Mouse (Mus musculus) kidney, postnatal 0 days (tissue): ENCODE results near the gene Mfsd11. TPM values are rescaled to one million over a fixed set of nuclear protein-coding genes. Genes with fewer than 3 reads are reported as not detected.

Source experiments
- ATAC-seq: fragments of 200-750 bp; cut with Nextera tagmentation; replicated peaks from 2 replicates; pipeline ENCODE4 v1.8.0; 2017; ENCODE audit warnings: low read depth, moderate number of reproducible peaks, moderate TSS enrichment, moderate library complexity; ENCODE audit not compliant: low FRiP score
- DNase-seq: peaks from one replicate; pipeline ENCODE4 v3.0.0-alpha.2; 2016; ENCODE audit warnings: low spot score
- H3K27ac ChIP-seq: fragments of 300-500 bp; sonication (generic); 2 replicates; pipeline ENCODE4 v1.5.1; 2014; ENCODE audit warnings: mild to moderate bottlenecking
- H3K27me3 ChIP-seq: fragments of 300-500 bp; sonication (generic); 2 replicates; pipeline ENCODE4 v1.6.1; 2014; ENCODE audit warnings: low read length, mixed read lengths; ENCODE audit not compliant: insufficient read depth
- H3K36me3 ChIP-seq: fragments of 300-500 bp; sonication (generic); 2 replicates; pipeline ENCODE4 v1.6.1; 2014; ENCODE audit warnings: low read length, mixed read lengths; ENCODE audit not compliant: insufficient read depth
- H3K4me1 ChIP-seq: fragments of 300-500 bp; sonication (generic); replicated peaks from 2 replicates; pipeline ENCODE4 v1.6.1; 2014; ENCODE audit warnings: antibody characterized with exemption, low read length, mixed read lengths; ENCODE audit not compliant: insufficient read depth
- H3K4me2 ChIP-seq: fragments of 300-500 bp; sonication (generic); 2 replicates; pipeline ENCODE4 v1.6.1; 2014; ENCODE audit warnings: mild to moderate bottlenecking, low read length, moderate library complexity, mixed read lengths
- H3K4me3 ChIP-seq: fragments of 300-500 bp; sonication (generic); replicated peaks from 2 replicates; pipeline ENCODE4 v1.5.1; 2014; ENCODE audit warnings: low read depth, low read length
- H3K9ac ChIP-seq: fragments of 300-500 bp; sonication (generic); 2 replicates; pipeline ENCODE4 v1.6.1; 2014; ENCODE audit warnings: low read depth, low read length
- H3K9me3 ChIP-seq: fragments of 300-500 bp; sonication (generic); replicated peaks from 2 replicates; pipeline ENCODE4 v1.6.1; 2016; ENCODE audit warnings: low read length, inconsistent platforms, mixed read lengths
- CTCF ChIP-seq: IDR thresholded peaks from 2 replicates; pipeline ENCODE4 v1.5.1; 2016; ENCODE audit warnings: antibody characterized with exemption, low read depth, mild to moderate bottlenecking, moderate library complexity
- WGBS: fragments of 180-500 bp; shearing (Covaris S2); extraction: QIAGEN DNeasy Blood & Tissue Kit; methylation state at CpG from one replicate; pipeline ENCODE4 v1.1.7; 2014; 5-methylcytosine and 5-hydroxymethylcytosine counted together
- polyA plus RNA-seq: library from polyadenylated mRNA; unstranded; fragments of >200 nt; fragmentation: Nextera tagmentation; extraction: Ambion mirVana; gene quantifications from 2 replicates; pipeline ENCODE4 v1.2.1, GENCODE M21; 2015

The Mfsd11 gene
- polyA plus RNA-seq, 1 experiment from 2014 or later, result 48.4 TPM

GRCm38 (mm10) chr11:116905741-116906456, 53.7 kb downstream of the Mfsd11 start:
- H3K36me3 ChIP-seq, result no peaks in the 10 kb centered on the region

DNA sequence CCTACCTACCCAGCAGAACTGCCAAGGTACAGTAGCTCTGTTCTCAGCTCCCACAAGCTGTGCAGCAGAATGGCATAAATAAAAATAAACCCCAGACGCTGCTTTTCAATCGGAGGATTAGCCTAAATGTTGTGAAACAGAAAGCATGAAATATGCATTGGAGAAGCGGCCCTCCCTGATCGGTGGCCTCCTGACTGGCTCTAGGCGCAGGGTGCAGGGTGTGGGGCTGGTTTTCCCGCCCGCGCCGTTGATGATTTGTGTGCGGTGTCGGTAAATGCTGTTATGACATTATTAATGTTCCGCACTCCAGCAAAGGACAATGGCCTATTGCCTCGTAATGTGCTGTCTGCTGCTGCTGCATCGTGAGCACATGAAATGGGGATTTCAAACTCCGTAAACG, 61.3 kb downstream of the Mfsd11 start:
- Histone ChIP-seq H3K4me1 (0 out of 2 replicates have a peak, but pooled peaks cover 2% of the 10 kb centered on the region), H3K27me3 (peaks cover 24% of the 10 kb centered on the region; the same call in 1 of the 2 replicates), H3K4me2 (no peak overlapping the region), H3K9me3 (no peaks in the 10 kb centered on the region), H3K9ac (no peak overlapping the region), H3K27ac (no peak overlapping the region), H3K36me3 (no peaks in the 10 kb centered on the region), H3K4me3 (no peak overlapping the region)
- no peak for DNase-seq
- no peak for TF ChIP-seq CTCF
- 51% methylated on average over 16 of the region's 16 CpGs for WGBS
- no peak for ATAC-seq

More at GRCm38 (mm10) chr11:116905741-116906456, 53.7 kb downstream of the Mfsd11 start:
- Histone ChIP-seq H3K9me3 (no peaks in the 10 kb centered on the region), H3K4me3 (peak overlapping the region; percentile 4; the same call in 1 of the 2 replicates), H3K27me3 (peaks cover 5% of the 10 kb centered on the region; the same call in 1 of the 2 replicates), H3K27ac (no peak overlapping the region), H3K4me1 (peaks cover 5% of the 10 kb centered on the region), H3K4me2 (peak overlapping the region; percentile 48), H3K9ac (no peak overlapping the region)
- ATAC-seq, result no peak
- TF ChIP-seq CTCF, result no peak
- 2% methylated on average over 23 of the region's 23 CpGs for WGBS
- no peak for DNase-seq

GRCm38 (mm10) chr11:116914267-116914885, 62.1 kb downstream of the Mfsd11 start:
- ATAC-seq, result no peak
- 74% methylated on average over 5 of the region's 5 CpGs for WGBS
- DNase-seq, result no peak
- Histone ChIP-seq H3K4me3 (no peak overlapping the region), H3K27me3 (peaks cover 30% of the 10 kb centered on the region), H3K4me2 (no peak overlapping the region), H3K9me3 (no peaks in the 10 kb centered on the region), H3K36me3 (no peaks in the 10 kb centered on the region), H3K9ac (no peak overlapping the region), H3K4me1 (peaks cover 9% of the 10 kb centered on the region), H3K27ac (no peak overlapping the region)
- TF ChIP-seq CTCF, result no peak

GRCm38 (mm10) chr11:116915241-116915640, 63.0 kb downstream of the Mfsd11 start:
- H3K4me3 ChIP-seq, result no peak overlapping the region
- H3K4me2 ChIP-seq, result no peak overlapping the region
- peaks cover 10% of the 10 kb centered on the region for H3K4me1 ChIP-seq
- no peak overlapping the region for H3K9ac ChIP-seq
- no peak overlapping the region for H3K27ac ChIP-seq
- DNase-seq (no peak), ATAC-seq (no peak)
- TF ChIP-seq CTCF, result no peak
- no peaks in the 10 kb centered on the region for H3K36me3 ChIP-seq
- H3K27me3 ChIP-seq, result peaks cover 39% of the 10 kb centered on the region
- no peaks in the 10 kb centered on the region for H3K9me3 ChIP-seq
- WGBS, result 90% methylated on average over 3 of the region's 3 CpGs

- Histone ChIP-seq H3K27ac (no peak overlapping the region), H3K27me3 (peaks cover 53% of the 10 kb centered on the region), H3K36me3 (no peaks in the 10 kb centered on the region), H3K9me3 (no peaks in the 10 kb centered on the region), H3K4me1 (peaks cover 10% of the 10 kb centered on the region), H3K4me2 (no peak overlapping the region), H3K9ac (no peak overlapping the region), H3K4me3 (no peak overlapping the region)
- no peak for TF ChIP-seq CTCF
- no peak for ATAC-seq
- DNase-seq, result peak; percentile 37
- 16% methylated on average over 7 of the region's 7 CpGs for WGBS
These were observed 65.1 kb downstream of the Mfsd11 start for GRCm38 (mm10) chr11:116917361-116917760.

DNA sequence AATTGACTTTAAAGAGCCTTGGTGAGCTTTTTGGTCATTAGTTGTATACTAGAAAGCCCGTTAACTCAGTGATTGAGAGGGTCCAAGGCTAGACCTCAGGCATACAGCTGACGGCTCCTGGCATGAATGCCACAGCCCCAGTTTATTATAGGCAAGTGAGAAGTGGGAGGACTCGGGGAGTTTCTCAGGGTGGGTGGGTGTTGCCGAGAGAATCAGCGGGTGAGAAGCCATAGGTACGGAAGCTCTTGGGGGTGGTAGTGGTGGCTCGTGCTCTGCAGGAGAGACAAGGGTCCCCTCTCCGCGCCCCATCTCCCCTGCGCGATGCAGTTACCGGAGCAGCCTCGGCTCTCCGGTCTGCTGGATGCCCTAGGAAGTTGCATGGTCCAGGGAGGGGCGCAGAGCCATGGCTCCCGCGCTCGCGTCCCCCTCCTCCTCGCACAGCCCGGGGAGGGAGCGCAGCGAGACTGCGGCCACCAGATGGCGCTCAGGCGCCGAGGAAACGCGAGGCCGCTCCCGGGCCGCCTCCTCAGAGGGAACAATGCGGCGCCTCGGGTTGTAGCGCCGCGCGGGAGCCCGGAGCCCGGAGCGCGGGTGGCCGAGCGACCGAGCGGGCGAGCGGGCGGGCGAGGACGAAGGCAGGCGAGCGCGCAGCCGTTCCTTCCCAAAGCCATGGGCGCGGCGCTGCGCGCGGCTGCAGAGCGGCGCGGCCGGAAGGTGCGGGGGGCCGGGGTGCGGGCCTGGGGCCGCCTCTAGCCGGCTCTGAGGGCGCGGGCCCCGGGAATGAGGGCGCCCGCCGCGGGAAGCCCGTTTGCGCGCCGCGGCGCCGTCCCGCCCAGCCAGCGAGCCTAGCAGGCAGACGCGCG, 66.3 kb downstream of the Mfsd11 start, which contains the start of gene Mgat5b:
TSS of gene Mgat5b (plus strand) at position 541 of the 863 bp plus-strand sequence.
- DNase-seq (peak; percentile 82), ATAC-seq (peak; percentile 78)
- Histone ChIP-seq H3K9me3 (no peaks in the 10 kb centered on the region), H3K27me3 (peaks cover 53% of the 10 kb centered on the region), H3K4me2 (peak within 1 kb of the TSS; percentile 91), H3K4me3 (peak within 1 kb of the TSS; percentile 50), H3K9ac (peak within 1 kb of the TSS; percentile 35; the same call in 1 of the 2 replicates), H3K36me3 (no peaks in the 10 kb centered on the region), H3K27ac (no peak within 1 kb of the TSS), H3K4me1 (peaks cover 10% of the 10 kb centered on the region)
- peak; percentile 88 for TF ChIP-seq CTCF
- WGBS, result under 1% methylated on average over 66 of the region's 90 CpGs
